10 mouse cellular contexts compared by ENCODE assay signal in the genomic region with DNA sequence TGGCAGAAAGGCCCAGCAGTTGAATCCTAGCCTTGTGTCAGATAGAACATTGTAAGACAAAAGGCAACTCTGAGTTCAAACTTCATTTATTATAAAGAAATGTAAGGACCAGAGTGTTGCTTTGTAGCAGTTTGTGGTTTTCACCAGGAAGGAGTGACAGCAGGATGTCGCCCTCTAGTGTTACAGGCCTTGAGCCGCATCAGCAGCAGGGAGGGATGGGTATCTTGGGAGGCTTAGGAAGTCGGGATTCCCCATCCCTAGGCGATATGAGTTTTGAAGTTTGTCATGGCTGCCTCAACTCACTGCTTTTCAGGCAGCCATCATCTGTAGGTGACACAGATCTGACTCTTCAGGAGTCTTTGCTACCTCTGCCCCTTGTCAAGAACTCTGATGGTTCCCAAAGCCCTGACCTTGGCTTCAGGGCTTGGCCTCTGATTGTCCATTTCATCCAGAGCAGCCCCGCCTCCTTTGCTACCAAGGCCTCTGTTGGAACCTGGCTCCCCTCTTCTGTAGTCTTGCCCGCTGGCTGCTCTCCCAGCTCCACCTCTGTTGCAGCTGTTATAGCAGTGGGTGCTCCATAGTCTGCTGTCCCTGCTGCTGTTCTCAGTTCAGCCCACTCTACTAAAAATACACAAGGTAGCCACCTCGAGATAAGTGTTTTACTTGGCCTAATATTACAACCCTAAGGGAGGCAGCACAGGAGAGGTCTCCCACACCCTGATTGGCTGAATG. TPM values are rescaled to one million over a fixed set of nuclear protein-coding genes. Genes with fewer than 3 reads are reported as not detected.
DNase-seq lines count a peak whose midpoint lies in the region; ATAC-seq and TF ChIP-seq lines count a peak whose summit lies in the region.
"Had no signal": no experiment of that assay in that cellular context is flagged by ENCODE, and none has a peak within 500 bp of the region (broad histone marks: within the 10 kb centered on the region; RNA-seq: fewer than 3 reads in every experiment).

No protein-coding gene starts in this region.

- H3K36me3 ChIP-seq in spleen, adult 2 months (ENCODE audit: control insufficient read depth, insufficient read depth, low read length): no peaks in the 10 kb centered on the region

- H3K27me3 ChIP-seq in spleen, adult 2 months (ENCODE audit: control insufficient read depth, insufficient read depth, low read length): no peaks in the 10 kb centered on the region
- H3K27me3 ChIP-seq: neural tube, embryonic 12.5 days had no signal

- 45% methylated on average over 7 of the region's 7 CpGs for WGBS in spleen, adult 2 months

- no peaks in the 10 kb centered on the region for H3K4me1 ChIP-seq in spleen, adult 2 months (ENCODE audit: control insufficient read depth, insufficient read depth, insufficient read length)
- H3K4me1 ChIP-seq: neural tube, embryonic 12.5 days had no signal

- H3K27ac ChIP-seq in spleen, adult 2 months (ENCODE audit: insufficient read depth, low read length): no peak overlapping the region
- H3K27ac ChIP-seq: neural tube, embryonic 12.5 days had no signal

- intact Hi-C loops in left cerebral cortex, postnatal 14 days (cut with DNase I): no loop called here

- peak; percentile 74 for ATAC-seq in frontal cortex, adult (ENCODE audit: low TSS enrichment)
- peak; percentile 77 for ATAC-seq in granulocyte monocyte progenitor cell, adult 5-6 weeks (replicated peaks; ENCODE audit: poor library complexity, severe bottlenecking)

- DNase-seq in frontal cortex, postnatal 25 days (ENCODE audit: low spot score in 2 of 2): no peak
- peak in 1 of 2 experiments; percentile 19 for DNase-seq in spleen, adult 2 months (ENCODE audit: low read depth in 1 of 2, low spot score in 2 of 2)
- no peak for DNase-seq in spleen, postnatal 36 days (ENCODE audit: low spot score in 2 of 2)
- peak; percentile 58 to 65 for DNase-seq in left cerebral cortex, postnatal 14 days (ENCODE audit: low spot score in 2 of 2)
- DNase-seq in retina, postnatal 1 day: peak; percentile 58
- no peak for DNase-seq in ovary, postnatal 36 days (ENCODE audit: low spot score)

- H3K4me3 ChIP-seq in spleen, adult 2 months (ENCODE audit: extremely low read depth, insufficient read depth, insufficient read length): no peak overlapping the region
- H3K4me3 ChIP-seq: neural tube, embryonic 12.5 days had no signal

- TF ChIP-seq POLR2A in spleen, adult 2 months (IDR thresholded peaks at IDR 0.05; ENCODE audit: low read depth, low read length): no peak

- peak; percentile 53; the same call in 1 of the 2 replicates for TF ChIP-seq CTCF in spleen, adult 2 months (IDR thresholded peaks at IDR 0.05; ENCODE audit: extremely low read depth, insufficient read depth, insufficient read length, insufficient replicate concordance)

RNA-seq across cellular contexts. Expression of a gene that starts 16.1 kb away (rescaled TPM):
- polyA plus RNA-seq in spleen, adult 2 months (2012; rRNA removed): 2.9 and 4.1 TPM in 2 replicates
- total RNA-seq in granulocyte monocyte progenitor cell, adult 5-6 weeks (2014; fragmentation: Nextera tagmentation): 5.2 and 6.0 TPM in 2 replicates
- 7.6 and 9.1 TPM in 2 replicates for total RNA-seq in granulocyte monocyte progenitor cell, adult 5-6 weeks (2017)
- 1 to 10 TPM; 4.8 to 5.2 TPM for total RNA-seq in left cerebral cortex, postnatal 14 days (2021)

RNA-seq across cellular contexts. Expression of a gene that starts 47.5 kb away (rescaled TPM):
- not detected in 2 replicates for polyA plus RNA-seq in spleen, adult 2 months (2012; rRNA removed)
- total RNA-seq in granulocyte monocyte progenitor cell, adult 5-6 weeks (2014; fragmentation: Nextera tagmentation): not detected in 2 replicates
- not detected in 2 replicates for total RNA-seq in granulocyte monocyte progenitor cell, adult 5-6 weeks (2017)
- not detected for total RNA-seq in left cerebral cortex, postnatal 14 days (2021)
- total RNA-seq: hematopoietic stem cell, adult 5-6 weeks had no signal
- polyA plus RNA-seq: neural tube, embryonic 12.5 days had no signal

Comparison
In these comparisons a context has a peak if more than half of its experiments do, and no peak if none do; other contexts are left out.
1. DNase-seq: peak in left cerebral cortex, postnatal 14 days (2 of 2) and retina, postnatal 1 day (single experiment); none in frontal cortex, postnatal 25 days (0 of 2), spleen, postnatal 36 days (0 of 2) and ovary, postnatal 36 days (single experiment).